ENCODE assay signal across 17 mouse cellular contexts in the genomic region with DNA sequence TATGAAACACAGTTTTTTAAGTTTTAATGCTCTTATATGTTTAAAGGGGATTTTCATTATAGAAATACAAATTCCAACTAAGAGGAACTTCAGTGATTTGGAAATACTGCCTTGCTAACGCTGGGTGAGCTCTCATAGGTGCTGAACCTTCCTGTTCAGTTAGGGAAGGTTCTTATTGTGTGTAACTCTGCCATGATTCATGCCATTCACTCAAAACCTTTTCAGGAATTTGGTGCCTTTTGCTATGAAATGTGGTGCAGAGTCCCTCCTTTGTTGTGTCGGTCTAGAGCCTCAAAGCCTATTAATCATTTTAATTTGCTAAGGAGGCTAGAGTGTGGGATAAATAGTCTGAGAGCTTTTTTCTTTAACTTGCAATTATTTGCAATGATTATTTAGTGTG.
"Had no signal": no experiment of that assay in that cellular context is flagged by ENCODE, and none has a peak within 500 bp of the region (broad histone marks: within the 10 kb centered on the region; RNA-seq: fewer than 3 reads in every experiment).

No protein-coding gene starts in this region.

- H3K27ac ChIP-seq: neural tube, embryonic 12.5 days; neural tube, embryonic 13.5 days; neural tube, embryonic 15.5 days; stomach, embryonic 15.5 days; stomach, postnatal 0 days had no signal

- H3K9me3 ChIP-seq: neural tube, embryonic 12.5 days; neural tube, embryonic 13.5 days; neural tube, embryonic 15.5 days; stomach, embryonic 15.5 days had no signal

- H3K4me2 ChIP-seq: neural tube, embryonic 12.5 days; neural tube, embryonic 13.5 days; neural tube, embryonic 15.5 days; stomach, embryonic 15.5 days had no signal

- H3K27me3 ChIP-seq: neural tube, embryonic 12.5 days; neural tube, embryonic 13.5 days; neural tube, embryonic 15.5 days; stomach, embryonic 15.5 days had no signal

- H3K9ac ChIP-seq: neural tube, embryonic 12.5 days; neural tube, embryonic 13.5 days; neural tube, embryonic 15.5 days; stomach, embryonic 15.5 days had no signal

- H3K4me1 ChIP-seq: neural tube, embryonic 12.5 days; neural tube, embryonic 13.5 days; neural tube, embryonic 15.5 days; stomach, embryonic 15.5 days had no signal

- H3K36me3 ChIP-seq: neural tube, embryonic 12.5 days; neural tube, embryonic 13.5 days; neural tube, embryonic 15.5 days; stomach, embryonic 15.5 days had no signal

- H3K4me3 ChIP-seq: neural tube, embryonic 12.5 days; neural tube, embryonic 13.5 days; neural tube, embryonic 15.5 days; stomach, embryonic 15.5 days had no signal

- DNase-seq: retina, postnatal 1 day; right cerebral cortex, adult 18-20 months; right cerebral cortex, postnatal 14 days; right cerebral cortex, postnatal 25 days; right cerebral cortex, postnatal 4 days; spleen, adult 18-20 months; thymus, adult 18-20 months; thymus, adult 2 months; thymus, postnatal 14 days; thymus, postnatal 25 days; thymus, postnatal 36 days; thymus, postnatal 4 days had no signal
